Mouse (Mus musculus) thymus, adult 2 months (tissue): Measurements from ENCODE around the gene Atrnl1.

Source experiments
- CTCF ChIP-seq: fragments of 200-500 bp; IDR thresholded peaks from 2 replicates; pipeline ENCODE4 v1.5.1; 2012; ENCODE audit warnings: mild to moderate bottlenecking, control low read depth, low read length, moderate library complexity, borderline replicate concordance; ENCODE audit not compliant: control insufficient read depth, poor library complexity, insufficient read depth; ENCODE audit errors: extremely low read depth
- POLR2A ChIP-seq: fragments of 200-500 bp; IDR thresholded peaks from 2 replicates; pipeline ENCODE4 v1.6.1; 2012; ENCODE audit warnings: mild to moderate bottlenecking, low read length, control low read depth, moderate library complexity; ENCODE audit not compliant: control insufficient read depth, poor library complexity, insufficient read depth; ENCODE audit errors: extremely low read depth

DNA sequence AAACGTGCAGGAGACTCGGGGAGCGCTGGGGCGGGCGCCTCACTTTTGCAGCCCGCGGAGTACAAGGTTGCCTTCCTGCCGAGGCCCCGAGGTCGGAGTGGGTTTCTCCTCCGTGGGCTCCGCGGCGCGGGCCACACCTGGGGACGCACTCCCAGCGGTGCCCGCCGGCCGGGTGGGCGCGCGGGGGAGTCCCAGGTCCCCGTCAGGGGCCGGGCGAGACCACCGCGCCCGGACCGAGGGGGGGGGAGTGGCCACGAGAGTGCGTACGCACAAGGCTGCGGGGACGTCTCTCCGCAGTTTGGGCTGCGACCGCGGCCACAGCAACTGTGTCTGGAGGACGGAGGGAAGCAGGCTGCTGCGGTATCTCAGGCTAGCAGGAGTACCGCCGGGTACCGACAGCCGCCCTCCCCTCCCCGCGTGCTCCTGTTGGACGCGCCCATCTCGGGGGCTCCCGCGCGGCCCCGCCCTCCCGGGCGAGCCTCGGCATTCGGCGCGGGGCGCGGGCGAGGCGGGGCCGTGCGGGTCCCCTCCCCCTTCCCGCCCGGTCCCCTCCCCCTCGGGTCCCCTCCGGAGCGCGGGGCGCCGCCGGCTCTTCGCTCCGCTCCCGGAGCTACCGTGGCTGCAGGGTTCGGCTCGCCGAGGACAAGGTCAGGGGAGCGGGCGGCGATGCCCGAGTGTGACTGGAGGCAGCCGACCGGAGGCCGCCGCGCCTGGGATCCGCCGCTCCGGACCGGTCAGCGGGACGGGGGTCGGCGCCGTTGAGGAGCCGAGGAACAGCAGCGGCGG, at the start of gene Atrnl1:
- 0 out of 2 replicates have a peak, but pooled peaks have one; percentile 30 for TF ChIP-seq CTCF
- peak; percentile 70 for TF ChIP-seq POLR2A
